Comparison of ENCODE assay signal across 40 mouse cellular contexts in the genomic region with DNA sequence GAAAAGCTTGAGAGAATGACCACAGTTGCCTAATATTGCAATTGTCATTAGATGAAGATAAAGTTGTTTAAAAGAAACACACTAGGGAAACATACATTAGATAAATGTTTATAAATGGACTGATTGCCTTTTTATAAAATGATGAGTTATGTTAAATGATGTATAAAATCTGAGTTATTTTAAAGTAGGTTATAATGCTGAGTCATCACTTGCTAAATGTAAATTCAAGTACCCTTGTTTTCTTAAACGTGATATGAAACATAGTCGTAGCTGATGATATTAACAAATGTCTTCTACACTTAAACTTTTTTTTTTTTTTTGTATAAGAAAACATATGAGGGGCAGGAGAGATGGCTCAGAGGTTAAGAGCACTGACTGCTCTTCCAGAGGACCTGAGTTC. TPM values are rescaled to one million over a fixed set of nuclear protein-coding genes. Genes with fewer than 3 reads are reported as not detected.
"Had no signal": no experiment of that assay in that cellular context is flagged by ENCODE, and none has a peak within 500 bp of the region (broad histone marks: within the 10 kb centered on the region; RNA-seq: fewer than 3 reads in every experiment).

No protein-coding gene starts in this region.

- H3K27ac ChIP-seq: limb, embryonic 10.5 days; limb, embryonic 12.5 days; limb, embryonic 13.5 days; limb, embryonic 15.5 days; liver, embryonic 12.5 days; liver, embryonic 13.5 days; liver, embryonic 14.5 days; liver, embryonic 15.5 days; lung, embryonic 15.5 days; macrophage; midbrain, embryonic 10.5 days; midbrain, embryonic 12.5 days; midbrain, embryonic 13.5 days; midbrain, embryonic 15.5 days; neural tube, embryonic 12.5 days had no signal

- H3K4me3 ChIP-seq: limb, embryonic 10.5 days; limb, embryonic 12.5 days; limb, embryonic 13.5 days; limb, embryonic 15.5 days; liver, embryonic 12.5 days; liver, embryonic 13.5 days; liver, embryonic 15.5 days; lung, embryonic 15.5 days; megakaryocyte, embryonic 14.5 days; midbrain, embryonic 10.5 days; midbrain, embryonic 12.5 days; midbrain, embryonic 13.5 days; midbrain, embryonic 15.5 days; myocyte; neural tube, embryonic 12.5 days had no signal

- H3K36me3 ChIP-seq: limb, embryonic 10.5 days; limb, embryonic 12.5 days; limb, embryonic 13.5 days; limb, embryonic 15.5 days; liver, embryonic 12.5 days; liver, embryonic 13.5 days; liver, embryonic 15.5 days; lung, embryonic 15.5 days; midbrain, embryonic 10.5 days; midbrain, embryonic 12.5 days; midbrain, embryonic 13.5 days; midbrain, embryonic 15.5 days; neural tube, embryonic 12.5 days had no signal

- H3K4me2 ChIP-seq: limb, embryonic 12.5 days; limb, embryonic 13.5 days; limb, embryonic 15.5 days; liver, embryonic 11.5 days; liver, embryonic 12.5 days; liver, embryonic 13.5 days; liver, embryonic 15.5 days; lung, embryonic 14.5 days; lung, embryonic 15.5 days; midbrain, embryonic 11.5 days; midbrain, embryonic 12.5 days; midbrain, embryonic 13.5 days; midbrain, embryonic 15.5 days; neural tube, embryonic 12.5 days had no signal

- H3K4me1 ChIP-seq: limb, embryonic 10.5 days; limb, embryonic 12.5 days; limb, embryonic 13.5 days; limb, embryonic 15.5 days; liver, embryonic 12.5 days; liver, embryonic 13.5 days; liver, embryonic 15.5 days; lung, embryonic 15.5 days; midbrain, embryonic 10.5 days; midbrain, embryonic 12.5 days; midbrain, embryonic 13.5 days; midbrain, embryonic 15.5 days; neural tube, embryonic 12.5 days had no signal

- DNase-seq: left cerebral cortex, postnatal 4 days; liver, embryonic 13.5 days; liver, postnatal 0 days; lung, adult 2 months; midbrain, embryonic 14.5 days had no signal

- H3K9me3 ChIP-seq: limb, embryonic 10.5 days; limb, embryonic 12.5 days; limb, embryonic 13.5 days; limb, embryonic 15.5 days; liver, embryonic 12.5 days; liver, embryonic 13.5 days; liver, embryonic 15.5 days; lung, embryonic 15.5 days; midbrain, embryonic 10.5 days; midbrain, embryonic 12.5 days; midbrain, embryonic 13.5 days; midbrain, embryonic 15.5 days; neural tube, embryonic 12.5 days had no signal

- H3K9ac ChIP-seq: limb, embryonic 12.5 days; limb, embryonic 13.5 days; limb, embryonic 15.5 days; liver, embryonic 12.5 days; liver, embryonic 13.5 days; liver, embryonic 14.5 days; liver, embryonic 15.5 days; liver, postnatal 0 days; lung, embryonic 14.5 days; lung, embryonic 15.5 days; midbrain, embryonic 12.5 days; midbrain, embryonic 13.5 days; midbrain, embryonic 15.5 days; neural tube, embryonic 12.5 days had no signal

- ATAC-seq: liver, embryonic 12.5 days; liver, postnatal 0 days; lung, postnatal 0 days; midbrain, embryonic 13.5 days; midbrain, embryonic 15.5 days; midbrain, embryonic 16.5 days had no signal

RNA-seq across cellular contexts. Expression of a gene that starts 5.3 kb away (rescaled TPM):
- total RNA-seq: liver, adult 2 months; megakaryocyte, adult 5-6 weeks; megakaryocyte-erythroid progenitor cell, adult 5-6 weeks; monocyte, adult 5-6 weeks had no signal
- polyA plus RNA-seq: limb, embryonic 10.5 days; limb, embryonic 11.5 days; limb, embryonic 12.5 days; limb, embryonic 13.5 days; limb, embryonic 15.5 days; liver, adult 2 months; liver, embryonic 11.5 days; liver, embryonic 12.5 days; liver, embryonic 13.5 days; liver, embryonic 14.5 days; liver, embryonic 16.5 days; lung, adult 2 months; lung, embryonic 14.5 days; lung, embryonic 15.5 days; lung, embryonic 16.5 days; lung, postnatal 0 days; macrophage; midbrain, embryonic 10.5 days; midbrain, embryonic 11.5 days; midbrain, embryonic 12.5 days; midbrain, embryonic 13.5 days; midbrain, embryonic 14.5 days; myocyte; neural tube, embryonic 11.5 days had no signal

RNA-seq across cellular contexts. Expression of a gene that starts 11.9 kb away (rescaled TPM):
- total RNA-seq: megakaryocyte, adult 5-6 weeks; megakaryocyte-erythroid progenitor cell, adult 5-6 weeks; monocyte, adult 5-6 weeks had no signal
- polyA plus RNA-seq: limb, embryonic 15.5 days; lung, adult 2 months; lung, postnatal 0 days; macrophage; myocyte had no signal

RNA-seq across cellular contexts. Expression of a gene that starts 25.1 kb away (rescaled TPM):
- total RNA-seq: left cerebral cortex, postnatal 10 days; left cerebral cortex, postnatal 14 days; left cerebral cortex, postnatal 25 days; left cerebral cortex, postnatal 36 days; left cerebral cortex, postnatal 4 days; liver, adult 2 months; megakaryocyte, adult 5-6 weeks; megakaryocyte-erythroid progenitor cell, adult 5-6 weeks; midbrain, postnatal 0 days; monocyte, adult 5-6 weeks had no signal
- polyA plus RNA-seq: limb, embryonic 10.5 days; limb, embryonic 11.5 days; limb, embryonic 12.5 days; limb, embryonic 13.5 days; limb, embryonic 14.5 days; limb, embryonic 15.5 days; liver, adult 2 months; liver, embryonic 11.5 days; liver, embryonic 12.5 days; liver, embryonic 14.5 days; liver, embryonic 15.5 days; liver, embryonic 16.5 days; liver, postnatal 0 days; lung, adult 2 months; lung, embryonic 14.5 days; lung, embryonic 15.5 days; lung, embryonic 16.5 days; lung, postnatal 0 days; macrophage; midbrain, embryonic 10.5 days; midbrain, embryonic 11.5 days; midbrain, embryonic 12.5 days; midbrain, embryonic 13.5 days; midbrain, embryonic 14.5 days; midbrain, embryonic 15.5 days; midbrain, embryonic 16.5 days; midbrain, postnatal 0 days; myocyte; neural tube, embryonic 11.5 days; neural tube, embryonic 12.5 days had no signal

RNA-seq across cellular contexts. Expression of a gene that starts 25.7 kb away (rescaled TPM):
- total RNA-seq: monocyte, adult 5-6 weeks had no signal
- polyA plus RNA-seq: myocyte had no signal
